Mouse (Mus musculus): ENCODE measurements around the gene Snn.

DNA sequence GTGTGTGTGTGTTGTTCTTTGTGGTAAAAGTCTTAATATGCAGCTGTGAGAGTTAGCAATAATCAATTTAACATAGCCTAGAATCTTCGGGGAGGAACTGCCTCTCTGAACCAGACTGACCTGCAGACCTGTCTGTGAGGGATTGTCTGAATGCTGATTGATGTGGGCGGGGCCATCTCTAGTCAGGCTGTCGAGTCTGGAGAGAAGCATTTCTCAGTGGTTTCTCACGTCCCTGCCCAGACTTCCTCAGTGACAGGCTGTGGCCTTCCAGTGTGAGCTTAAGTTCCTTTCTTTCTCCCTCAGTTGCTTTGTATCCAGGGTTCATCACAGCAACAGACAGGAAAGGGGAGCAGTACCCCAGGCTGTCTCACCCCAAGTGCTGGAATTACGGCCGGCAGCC is 6.3 kb upstream of the Snn start:
- TF ChIP-seq CTCF (IDR thresholded peaks at IDR 0.05; ENCODE audit: low read depth, low read length) (no peak), POLR2A (IDR thresholded peaks at IDR 0.05; ENCODE audit: insufficient read depth, low read length) (no peak)

All from ES-Bruce4 (cell line).